Mouse (Mus musculus) erythroblast, embryonic 14.5 days (primary cell): ENCODE results near the gene Bsn.

Experiments used
- GATA1 ChIP-seq: IDR thresholded peaks from 2 replicates; pipeline ENCODE4 v1.6.1; 2012; ENCODE audit warnings: low read length, inconsistent platforms, mixed read lengths
- TAL1 ChIP-seq: IDR thresholded peaks from 3 replicates; pipeline ENCODE4 v1.6.1; 2012; ENCODE audit warnings: low read length, inconsistent platforms, mixed read lengths

DNA sequence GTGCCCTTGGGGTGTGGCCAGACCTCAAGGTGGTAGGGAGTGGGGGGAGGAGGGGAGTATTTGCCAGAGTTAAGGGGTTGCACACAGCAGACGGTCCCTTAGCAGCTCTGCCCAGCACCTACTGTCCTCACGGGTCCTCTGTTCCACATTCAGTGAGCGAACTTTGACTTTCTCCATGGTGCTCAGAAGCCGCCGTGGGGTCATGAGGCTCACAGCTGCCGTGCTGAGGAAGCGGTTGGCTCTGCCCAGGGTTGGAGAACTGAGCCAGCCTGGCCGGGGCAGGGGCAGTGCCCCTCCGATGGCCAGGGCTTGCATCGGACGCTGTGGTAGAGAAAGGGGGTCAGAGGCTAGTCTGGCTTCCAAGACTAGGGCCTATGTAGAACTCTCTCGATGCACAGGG lies 126.8 kb downstream of the Bsn start:
- no peak for TF ChIP-seq GATA1
- TF ChIP-seq TAL1, result no peak
